Mouse (Mus musculus) heart, embryonic 10.5 days (tissue): ENCODE measurements around the gene Ctr9. TPM values are rescaled to one million over a fixed set of nuclear protein-coding genes. Genes with fewer than 3 reads are reported as not detected.

Experiments used
- DNase-seq: peaks from one replicate; pipeline ENCODE4 v3.0.0-alpha.2; 2017; ENCODE audit warnings: low spot score
- H3K27ac ChIP-seq: fragments of 300-500 bp; sonication (generic); 2 replicates; pipeline ENCODE4 v1.5.1; 2016; ENCODE audit warnings: mild to moderate bottlenecking
- H3K27me3 ChIP-seq: fragments of 300-500 bp; sonication (generic); 2 replicates; pipeline ENCODE4 v1.6.1; 2016; ENCODE audit warnings: mild to moderate bottlenecking; ENCODE audit not compliant: poor library complexity, insufficient read depth, severe bottlenecking
- H3K36me3 ChIP-seq: fragments of 300-500 bp; sonication (generic); 2 replicates; pipeline ENCODE4 v1.6.1; 2016; ENCODE audit warnings: mild to moderate bottlenecking, moderate library complexity
- H3K4me1 ChIP-seq: fragments of 300-500 bp; sonication (generic); 2 replicates; pipeline ENCODE4 v1.6.1; 2016; ENCODE audit warnings: mild to moderate bottlenecking
- H3K4me3 ChIP-seq: fragments of 300-500 bp; sonication (generic); 2 replicates; pipeline ENCODE4 v1.5.1; 2016; ENCODE audit warnings: mild to moderate bottlenecking, moderate library complexity
- H3K9me3 ChIP-seq: fragments of 300-500 bp; sonication (generic); 2 replicates; pipeline ENCODE4 v1.6.1; 2016; ENCODE audit warnings: mild to moderate bottlenecking, moderate library complexity
- WGBS: fragments of 180-500 bp; shearing (Covaris S2); methylation state at CpG from one replicate; pipeline ENCODE4 v1.1.7; 2016; 5-methylcytosine and 5-hydroxymethylcytosine counted together
- polyA plus RNA-seq: library from polyadenylated mRNA; unstranded; fragments of >200 nt; fragmentation: Nextera tagmentation; extraction: Ambion mirVana; gene quantifications from 2 replicates; pipeline ENCODE4 v1.2.1, GENCODE M21; 2016

The Ctr9 gene
- 52.3 and 63.1 TPM in 2 replicates for polyA plus RNA-seq

DNA sequence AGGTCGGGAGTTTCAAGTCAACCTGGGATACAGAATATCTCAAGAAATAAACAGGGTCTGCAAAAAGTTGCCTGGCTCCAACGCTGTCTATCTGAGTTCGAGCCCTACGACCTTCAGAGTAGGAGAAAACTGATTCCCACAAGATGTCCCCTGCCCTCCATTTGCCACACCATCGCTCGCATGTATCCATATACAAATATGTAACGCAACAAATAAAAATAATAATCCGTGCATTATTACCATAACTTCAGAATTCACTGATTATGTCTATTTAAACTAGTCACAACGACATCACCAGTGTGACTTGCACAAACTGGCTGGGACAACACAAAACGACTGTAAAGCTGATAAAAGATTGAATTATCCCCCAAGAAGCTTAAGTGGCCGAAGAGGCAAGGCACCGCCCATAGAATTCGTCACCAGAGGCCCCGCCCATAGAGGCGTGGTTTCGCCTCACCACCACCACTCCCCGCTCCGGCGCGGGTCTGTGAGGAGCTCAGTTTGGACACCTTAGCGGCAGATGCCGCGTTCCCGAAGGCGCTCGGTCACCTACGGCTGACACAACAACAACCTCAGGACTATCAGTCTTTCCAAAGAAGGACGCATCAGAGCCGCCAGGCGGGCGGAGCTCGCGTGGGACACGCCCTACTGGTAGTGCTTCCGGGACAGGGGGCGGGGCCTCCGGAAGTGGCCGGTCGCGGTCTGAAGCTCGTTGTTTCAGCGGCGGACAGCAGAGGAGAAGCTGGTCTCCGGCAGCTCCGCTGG lies at the start of gene Ctr9:
Ctr9 (plus strand) TSS at position 671 of the 765 bp plus-strand sequence.
- Histone ChIP-seq H3K27ac (peak within 1 kb of the TSS; percentile 97), H3K4me3 (peak within 1 kb of the TSS; percentile 84), H3K9me3 (no peaks in the 10 kb centered on the region), H3K27me3 (no peaks in the 10 kb centered on the region), H3K36me3 (peaks cover 28% of the 10 kb centered on the region), H3K4me1 (peaks cover 23% of the 10 kb centered on the region)
- 8% methylated on average over 45 of the region's 45 CpGs for WGBS
- DNase-seq = peak; percentile 96

DNA sequence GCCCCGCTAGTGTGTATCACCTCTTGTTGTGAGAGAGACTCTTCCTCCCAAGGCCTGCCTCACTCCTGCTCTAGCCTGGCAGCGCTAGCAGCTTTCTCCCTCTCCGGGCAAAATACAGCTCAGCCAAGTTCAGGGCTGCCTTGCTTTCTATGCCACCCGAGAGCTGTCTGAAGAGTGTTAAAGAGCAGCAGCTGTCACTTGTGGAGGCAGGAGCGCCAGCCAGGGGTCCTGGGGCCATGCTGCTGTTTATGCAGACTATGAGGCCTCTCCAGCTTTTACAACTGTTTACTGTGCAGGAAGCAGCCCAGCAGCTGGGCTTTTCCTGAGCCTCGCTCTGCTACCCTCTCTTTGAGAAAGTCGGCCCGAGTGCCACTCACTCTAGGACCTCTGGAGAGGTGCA lies 47.7 kb upstream of the Ctr9 start:
- Histone ChIP-seq H3K27me3 (no peaks in the 10 kb centered on the region), H3K36me3 (no peaks in the 10 kb centered on the region), H3K4me3 (peak overlapping the region; percentile 43; the same call in 1 of the 2 replicates), H3K9me3 (no peaks in the 10 kb centered on the region), H3K27ac (peak overlapping the region; percentile 86), H3K4me1 (peaks cover 66% of the 10 kb centered on the region)
- no peak for DNase-seq
- WGBS = 47% methylated on average over 8 of the region's 8 CpGs

DNA sequence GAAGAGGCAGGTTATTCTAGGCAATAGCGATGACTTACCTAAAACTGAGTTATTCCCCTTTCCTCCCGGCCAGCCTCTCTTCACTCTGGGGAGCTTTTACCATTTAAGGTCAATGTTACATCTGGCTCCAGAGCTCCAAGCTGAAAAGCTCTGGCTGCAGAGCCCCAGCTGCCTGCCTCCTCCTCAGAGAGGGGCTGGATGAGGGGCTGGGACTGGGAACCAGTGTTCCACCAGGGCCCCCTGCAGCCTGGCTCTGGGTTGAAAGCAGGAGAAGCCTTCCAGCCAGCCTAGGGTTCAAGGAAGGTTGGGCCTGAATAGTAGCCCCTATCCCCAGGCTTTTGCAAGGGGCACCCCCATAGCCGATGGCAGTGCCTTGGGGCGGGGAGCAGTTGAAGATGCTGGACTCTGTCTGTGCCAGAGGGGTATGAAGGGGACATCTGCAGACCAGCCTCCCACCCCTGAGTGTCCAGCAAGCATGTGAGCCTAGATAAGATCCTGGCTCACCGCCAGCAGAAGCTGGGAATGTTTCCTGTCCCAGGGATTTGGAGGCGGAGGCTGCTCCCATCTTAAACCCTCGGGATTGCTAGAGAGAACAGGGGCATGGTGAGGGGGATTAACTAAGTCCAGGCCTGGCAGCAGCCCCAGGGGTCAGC lies 46.6 kb upstream of the Ctr9 start, which contains the start of gene Mrvi1:
Mrvi1 (minus strand) TSS at position 409 of the 653 bp plus-strand sequence.
- Histone ChIP-seq H3K27me3 (no peaks in the 10 kb centered on the region), H3K27ac (peak within 1 kb of the TSS; percentile 86), H3K9me3 (no peaks in the 10 kb centered on the region), H3K4me1 (peaks cover 65% of the 10 kb centered on the region), H3K36me3 (no peaks in the 10 kb centered on the region), H3K4me3 (peak within 1 kb of the TSS; percentile 43)
- DNase-seq = peak; percentile 91
- WGBS = 24% methylated on average over 7 of the region's 7 CpGs

DNA sequence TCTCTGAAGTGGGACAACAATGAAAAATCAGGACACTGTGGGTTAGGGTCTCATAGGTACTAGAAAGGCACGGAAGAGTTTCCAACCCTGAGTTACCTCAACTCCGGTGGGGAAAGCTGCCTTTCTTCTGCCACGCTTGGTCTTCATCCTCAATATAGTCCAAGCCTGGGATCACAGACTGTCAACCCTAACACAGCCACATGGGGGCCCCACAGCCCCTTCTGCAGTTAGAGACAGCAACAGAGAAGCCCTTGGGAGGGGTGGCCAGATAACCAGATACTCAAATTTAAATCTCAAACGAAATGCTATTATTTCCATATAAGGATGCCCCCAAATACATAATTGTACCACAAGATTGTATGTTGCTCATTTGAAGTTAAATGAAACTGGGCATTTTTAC lies 46.0 kb upstream of the Ctr9 start:
- H3K27ac ChIP-seq = peak overlapping the region; percentile 86
- no peak for DNase-seq
- H3K9me3 ChIP-seq = no peaks in the 10 kb centered on the region
- H3K27me3 ChIP-seq = no peaks in the 10 kb centered on the region
- H3K4me3 ChIP-seq = peak overlapping the region; percentile 43; the same call in 1 of the 2 replicates
- peaks cover 60% of the 10 kb centered on the region for H3K4me1 ChIP-seq
- 49% methylated on average over 4 of the region's 4 CpGs for WGBS
- H3K36me3 ChIP-seq = no peaks in the 10 kb centered on the region

DNA sequence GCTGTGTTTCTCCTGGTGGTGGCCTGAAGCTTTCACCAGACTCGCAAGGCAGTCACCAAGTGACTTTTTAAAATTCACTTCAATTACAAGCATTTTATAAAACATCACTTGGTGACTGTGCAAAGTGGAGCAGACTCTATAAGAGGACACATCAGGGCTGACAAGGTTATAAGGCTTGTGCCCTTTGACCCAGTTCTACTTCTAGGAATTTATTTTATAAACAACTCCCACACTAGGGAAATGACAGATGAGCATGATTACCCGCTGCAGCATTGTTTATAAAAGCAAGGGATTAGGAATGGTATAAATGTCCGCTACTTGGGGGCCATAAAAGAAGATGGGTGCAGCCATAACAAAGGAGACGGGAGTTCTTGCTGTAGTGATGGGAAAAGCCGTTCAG lies 45.1 kb upstream of the Ctr9 start:
- Histone ChIP-seq H3K36me3 (no peaks in the 10 kb centered on the region), H3K27ac (peak overlapping the region; percentile 86), H3K9me3 (no peaks in the 10 kb centered on the region), H3K27me3 (no peaks in the 10 kb centered on the region), H3K4me1 (peaks cover 56% of the 10 kb centered on the region), H3K4me3 (no peak overlapping the region)
- DNase-seq = no peak
- 79% methylated on average over 5 of the region's 5 CpGs for WGBS

DNA sequence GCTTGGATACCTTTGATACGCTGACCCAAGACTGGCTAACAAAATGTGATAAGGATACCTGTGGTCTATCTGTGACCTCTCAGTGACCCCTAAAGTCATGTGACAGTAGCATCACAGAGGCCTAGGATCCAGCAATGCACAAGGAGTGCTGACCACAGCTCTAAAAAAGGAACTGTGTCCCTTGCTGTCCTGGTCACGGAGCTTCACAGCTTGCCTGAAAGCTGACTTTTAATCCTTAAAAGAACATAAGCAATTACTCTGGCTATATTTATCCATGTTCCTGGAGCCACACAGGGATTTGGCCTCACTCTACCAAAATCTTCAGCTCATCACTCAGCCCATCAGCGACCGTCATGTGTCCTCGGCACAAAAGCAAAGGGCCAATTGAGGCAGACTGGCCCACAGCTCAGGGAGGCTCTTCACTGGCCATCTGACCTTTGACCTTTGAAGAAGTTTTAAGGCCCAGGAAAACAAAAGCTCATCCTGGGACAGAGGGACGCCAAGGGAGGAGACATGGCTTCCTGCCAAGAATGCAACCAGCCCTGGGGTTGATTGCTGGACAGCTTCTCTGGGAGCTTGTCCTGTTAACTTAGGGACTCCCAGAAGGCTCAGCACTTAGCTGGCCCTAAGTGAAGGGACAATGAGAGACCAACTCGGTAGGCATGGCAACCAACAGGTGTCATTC lies 43.0 kb upstream of the Ctr9 start:
- H3K27me3 ChIP-seq = no peaks in the 10 kb centered on the region
- no peak for DNase-seq
- 61% methylated on average over 7 of the region's 7 CpGs for WGBS
- peaks cover 59% of the 10 kb centered on the region for H3K4me1 ChIP-seq
- H3K27ac ChIP-seq = peak overlapping the region; percentile 60; the same call in 1 of the 2 replicates
- no peaks in the 10 kb centered on the region for H3K36me3 ChIP-seq
- no peak overlapping the region for H3K4me3 ChIP-seq
- H3K9me3 ChIP-seq = no peaks in the 10 kb centered on the region

DNA sequence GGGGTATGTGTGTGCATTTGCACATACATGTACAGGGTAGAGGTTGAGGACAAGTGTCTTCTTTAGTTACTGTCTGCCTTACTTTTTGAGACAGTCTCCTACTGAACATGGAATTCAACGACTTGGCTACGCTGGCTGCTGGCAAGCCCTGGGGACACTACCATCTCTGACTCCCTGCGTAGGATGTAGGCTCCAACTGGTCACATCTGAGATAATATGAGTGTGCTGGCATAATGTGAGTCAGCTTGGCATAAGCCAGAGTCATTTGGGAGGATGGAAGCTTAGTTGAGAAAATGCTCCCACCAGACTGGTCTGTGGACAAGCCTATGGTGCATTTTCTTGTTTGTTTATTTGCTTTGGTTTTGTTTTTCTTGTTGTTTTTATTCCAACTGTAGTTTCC lies 40.7 kb upstream of the Ctr9 start:
- 92% methylated on average over 3 of the region's 3 CpGs for WGBS
- Histone ChIP-seq H3K4me3 (no peak overlapping the region), H3K9me3 (no peaks in the 10 kb centered on the region), H3K27me3 (no peaks in the 10 kb centered on the region), H3K4me1 (peaks cover 49% of the 10 kb centered on the region), H3K27ac (no peak overlapping the region), H3K36me3 (no peaks in the 10 kb centered on the region)
- DNase-seq = no peak

DNA sequence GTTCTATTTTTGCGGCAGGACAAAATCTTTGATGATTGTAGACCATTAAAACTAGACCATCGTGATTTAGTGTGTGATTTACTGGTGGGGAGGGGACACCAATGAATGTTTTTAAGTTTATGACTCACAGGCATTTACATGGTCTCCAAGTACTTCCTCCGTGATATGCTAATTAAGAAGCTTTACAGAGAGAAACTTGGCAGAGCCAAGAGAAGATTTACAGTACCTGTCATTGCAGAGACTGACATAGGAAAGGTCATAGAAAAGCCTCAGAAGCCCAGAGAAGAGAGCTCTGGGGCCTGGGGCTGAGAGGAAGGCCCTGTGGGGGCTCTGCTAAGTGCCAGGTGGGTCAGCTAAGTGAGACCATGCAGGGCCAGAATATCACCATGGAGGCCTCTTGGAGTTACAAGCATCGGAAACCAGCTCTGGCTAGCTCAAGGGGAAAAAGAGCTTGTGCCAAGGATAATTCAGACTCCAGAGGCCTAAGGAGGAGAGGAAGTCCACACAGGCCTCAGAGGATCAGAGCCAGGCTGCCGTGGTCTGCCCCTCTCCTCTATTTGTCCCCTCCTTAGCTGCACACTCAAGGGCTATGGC lies 39.4 kb upstream of the Ctr9 start:
- no peaks in the 10 kb centered on the region for H3K27me3 ChIP-seq
- peak overlapping the region; percentile 24; the same call in 1 of the 2 replicates for H3K27ac ChIP-seq
- WGBS = 78% methylated on average over 5 of the region's 5 CpGs
- DNase-seq = no peak
- no peaks in the 10 kb centered on the region for H3K9me3 ChIP-seq
- H3K4me1 ChIP-seq = peaks cover 41% of the 10 kb centered on the region
- no peaks in the 10 kb centered on the region for H3K36me3 ChIP-seq
- no peak overlapping the region for H3K4me3 ChIP-seq

DNA sequence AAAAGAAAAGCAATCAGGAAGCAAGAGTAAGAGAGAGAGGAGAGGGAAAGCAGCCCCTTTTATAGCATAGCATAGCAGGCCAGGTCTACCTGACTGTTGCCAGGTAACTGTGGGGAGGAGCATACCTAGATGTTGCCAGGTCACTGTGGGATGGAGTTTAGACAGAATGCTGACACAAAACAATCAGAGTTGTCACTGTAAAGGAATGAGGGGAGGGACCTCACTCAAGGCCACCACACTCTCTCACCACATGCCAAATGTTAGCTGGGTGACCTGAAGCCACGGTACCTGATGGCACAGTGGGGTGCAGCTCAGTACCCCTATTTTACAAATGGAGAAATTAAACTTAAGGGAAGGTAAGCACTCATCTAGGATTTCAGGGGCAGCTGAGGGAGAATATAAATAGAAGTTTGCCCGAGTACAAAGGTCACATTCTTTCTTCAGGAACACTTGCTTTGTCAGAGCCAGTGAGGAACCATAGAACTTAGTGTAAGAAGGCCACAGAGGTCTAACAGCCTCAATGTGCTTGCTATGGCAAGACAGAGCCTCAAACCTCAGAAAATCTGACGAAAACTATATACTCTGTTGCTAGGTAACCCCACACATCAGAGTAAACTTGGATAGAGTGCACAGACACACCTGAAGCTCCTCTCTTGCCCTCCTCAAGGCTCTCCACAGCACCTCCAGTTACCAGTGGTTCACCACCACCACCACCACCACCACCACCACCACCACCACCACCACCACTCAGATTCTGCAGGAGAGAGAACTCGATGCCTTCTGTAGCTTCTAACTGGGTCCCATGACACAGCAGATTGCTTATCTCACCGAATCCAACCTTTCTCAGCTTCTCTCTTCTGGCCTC lies 38.2 kb upstream of the Ctr9 start:
- no peaks in the 10 kb centered on the region for H3K9me3 ChIP-seq
- H3K36me3 ChIP-seq = no peaks in the 10 kb centered on the region
- H3K4me1 ChIP-seq = peaks cover 38% of the 10 kb centered on the region
- H3K27me3 ChIP-seq = no peaks in the 10 kb centered on the region
- H3K27ac ChIP-seq = peak overlapping the region; percentile 56
- 39% methylated on average over 5 of the region's 5 CpGs for WGBS
- no peak for DNase-seq
- no peak overlapping the region for H3K4me3 ChIP-seq

DNA sequence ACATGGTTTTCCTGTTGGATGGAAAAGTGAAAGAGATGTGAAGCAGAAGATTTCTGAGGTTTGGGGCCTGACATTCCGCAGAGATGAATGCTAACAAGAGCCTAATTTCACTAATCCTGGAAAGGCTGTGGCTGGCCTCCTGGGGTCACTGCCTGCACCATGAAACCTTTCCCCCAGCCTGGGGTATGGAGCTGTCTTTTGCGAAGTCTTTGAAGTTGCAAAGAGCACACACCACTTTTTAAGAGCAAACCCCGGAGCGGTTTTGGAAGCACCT lies 37.6 kb upstream of the Ctr9 start:
- no peak for DNase-seq
- no peaks in the 10 kb centered on the region for H3K27me3 ChIP-seq
- peak overlapping the region; percentile 56; the same call in 1 of the 2 replicates for H3K27ac ChIP-seq
- H3K4me1 ChIP-seq = peaks cover 33% of the 10 kb centered on the region
- H3K4me3 ChIP-seq = no peak overlapping the region
- WGBS = 44% methylated on average over 4 of the region's 4 CpGs
- no peaks in the 10 kb centered on the region for H3K9me3 ChIP-seq
- no peaks in the 10 kb centered on the region for H3K36me3 ChIP-seq

DNA sequence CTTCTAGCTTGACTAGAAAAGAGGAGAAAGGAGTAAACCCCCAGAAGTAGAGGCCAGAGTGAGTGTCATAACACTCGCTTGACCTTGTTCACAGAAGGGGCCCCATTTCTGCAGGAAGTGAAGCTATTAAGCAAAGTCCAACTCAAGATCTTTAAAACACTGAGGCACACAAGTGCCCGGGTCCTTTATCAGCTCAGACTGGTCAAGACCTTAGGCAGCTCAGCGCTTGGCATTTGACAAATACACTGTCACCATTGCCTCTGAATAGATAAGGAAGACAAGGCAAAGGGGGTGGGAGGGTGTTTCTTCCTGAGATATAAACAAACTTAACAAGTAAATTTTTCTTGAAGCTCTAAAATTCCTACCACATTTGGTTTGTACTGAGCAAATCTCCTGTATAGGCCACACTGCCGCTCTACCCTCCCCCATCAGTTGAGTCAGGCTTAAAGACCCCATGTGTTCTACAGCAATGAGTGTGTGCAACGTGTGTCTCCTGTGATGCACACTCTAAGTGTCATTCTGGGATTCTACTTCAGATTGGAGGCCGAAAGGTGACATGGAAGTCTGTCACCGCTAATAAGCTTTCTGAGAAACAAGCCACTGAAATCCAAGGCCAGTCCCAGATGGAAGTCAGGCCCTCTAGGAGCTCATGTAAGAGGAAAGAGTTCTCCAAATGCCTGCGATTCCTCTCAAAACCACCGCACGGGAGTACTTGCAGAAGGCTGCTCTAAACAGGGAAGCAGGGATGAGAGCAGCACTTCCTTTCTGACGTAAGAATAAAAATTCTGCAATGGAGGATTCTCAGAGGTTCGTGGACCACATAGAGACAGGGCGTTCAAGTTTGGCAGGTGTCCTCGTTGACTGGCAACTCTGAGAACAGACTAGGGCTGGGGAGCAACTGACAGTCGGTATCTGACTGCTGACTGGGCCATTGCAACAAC lies 29.6 kb upstream of the Ctr9 start:
- Histone ChIP-seq H3K4me3 (no peak overlapping the region), H3K9me3 (no peaks in the 10 kb centered on the region), H3K4me1 (peaks cover 23% of the 10 kb centered on the region), H3K36me3 (no peaks in the 10 kb centered on the region), H3K27ac (peak overlapping the region; percentile 13; the same call in 1 of the 2 replicates), H3K27me3 (no peaks in the 10 kb centered on the region)
- WGBS = 60% methylated on average over 15 of the region's 15 CpGs
- no peak for DNase-seq
